Mouse (Mus musculus): ENCODE results near the gene AC134908.4. TPM values are rescaled to one million over a fixed set of nuclear protein-coding genes. Genes with fewer than 3 reads are reported as not detected.

Gene AC134908.4
- polyA plus RNA-seq, 1 experiment from 2014 or later = 1.8 TPM

DNA sequence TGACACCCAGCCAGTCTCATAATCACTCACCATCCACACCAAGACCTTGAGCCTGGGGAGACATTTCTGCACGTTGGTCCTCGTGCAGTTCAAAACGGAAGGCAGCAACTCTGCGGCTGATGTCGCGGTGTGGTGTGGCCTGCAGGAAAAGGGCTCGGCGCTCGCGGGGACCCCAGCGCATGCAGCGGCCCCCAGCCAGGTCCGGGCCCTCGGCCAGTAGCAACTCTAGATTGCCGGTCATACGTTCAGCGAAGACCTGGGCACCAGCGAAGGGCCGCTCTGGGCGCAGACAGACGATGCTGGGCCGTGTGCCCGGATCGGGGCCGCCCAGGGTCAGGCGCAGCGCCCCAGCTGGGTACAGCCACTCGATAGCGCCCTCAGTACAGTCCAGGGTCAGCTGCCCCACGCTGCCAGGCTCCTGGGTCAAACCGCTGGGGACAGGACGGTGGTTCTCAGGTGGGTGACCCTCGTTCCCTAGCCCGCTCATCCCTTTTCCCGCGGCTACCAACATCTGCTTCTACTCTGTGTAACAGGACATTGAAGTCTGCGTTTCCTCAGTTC, 832 bp upstream of the AC134908.4 start:
- Histone ChIP-seq H3K4me3 (peak overlapping the region; percentile 74), H3K4me1 (peaks cover 61% of the 10 kb centered on the region), H3K9me3 (replicated peaks) (no peaks in the 10 kb centered on the region), H3K27me3 (no peaks in the 10 kb centered on the region), H3K4me2 (peak overlapping the region; percentile 94), H3K27ac (peak overlapping the region; percentile 68), H3K36me3 (ENCODE audit: poor library complexity, severe bottlenecking) (no peaks in the 10 kb centered on the region), H3K9ac (peak overlapping the region; percentile 75)
- no peak for ATAC-seq
- WGBS = 1% methylated on average over 37 of the region's 37 CpGs

DNA sequence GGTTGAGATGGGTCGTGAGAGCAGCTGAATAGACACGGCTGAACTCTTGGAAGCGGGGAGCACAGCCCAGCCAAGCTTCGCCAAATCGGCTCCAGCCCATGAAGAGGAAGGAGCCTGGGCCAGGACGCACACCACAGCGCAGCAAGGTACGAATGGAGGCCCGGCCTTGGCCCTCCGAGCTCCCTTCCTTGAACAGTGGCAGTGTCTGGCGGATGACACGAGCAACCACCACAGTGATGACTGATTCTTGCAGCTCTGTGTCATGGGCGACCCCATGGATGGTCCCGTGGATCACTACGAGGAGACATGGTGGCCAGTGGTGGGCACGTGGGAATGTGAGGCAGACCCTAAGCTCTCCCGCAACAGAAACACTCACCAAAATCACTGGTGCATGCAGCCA, 461 bp downstream of the AC134908.4 start:
- peak overlapping the region; percentile 94 for H3K27ac ChIP-seq
- H3K27me3 ChIP-seq = no peaks in the 10 kb centered on the region
- H3K36me3 ChIP-seq (ENCODE audit: poor library complexity, severe bottlenecking) = 0 out of 2 replicates have a peak, but pooled peaks cover 5% of the 10 kb centered on the region
- peak overlapping the region; percentile 94 for H3K4me2 ChIP-seq
- H3K9ac ChIP-seq = peak overlapping the region; percentile 75
- no peak for ATAC-seq
- H3K4me3 ChIP-seq = peak overlapping the region; percentile 74
- H3K9me3 ChIP-seq (replicated peaks) = no peaks in the 10 kb centered on the region
- WGBS = 50% methylated on average over 17 of the region's 17 CpGs
- H3K4me1 ChIP-seq = peaks cover 70% of the 10 kb centered on the region

DNA sequence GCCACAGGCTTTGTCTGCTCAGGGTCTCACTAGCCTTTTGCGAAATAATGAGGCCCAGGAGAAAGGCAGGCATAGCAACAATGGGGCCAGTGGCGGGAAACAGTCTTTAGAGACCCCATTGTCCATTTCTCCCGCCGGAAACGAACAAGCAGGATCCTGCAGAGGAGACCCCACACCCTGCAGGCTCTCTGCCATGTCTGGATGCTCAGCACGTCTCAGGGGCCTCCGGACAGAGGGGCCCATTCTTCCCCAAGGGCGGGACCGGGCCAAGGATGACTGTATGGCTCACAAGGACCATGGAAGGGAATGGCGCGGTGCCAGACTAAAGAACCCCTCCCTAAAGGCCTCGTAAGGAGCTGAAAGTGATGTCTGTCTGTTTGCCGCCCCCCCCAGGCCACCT, 1.3 kb downstream of the AC134908.4 start:
- H3K4me1 ChIP-seq = peaks cover 70% of the 10 kb centered on the region
- H3K4me3 ChIP-seq = peak overlapping the region; percentile 74; the same call in 1 of the 2 replicates
- H3K27me3 ChIP-seq = no peaks in the 10 kb centered on the region
- H3K36me3 ChIP-seq (ENCODE audit: poor library complexity, severe bottlenecking) = peaks cover 12% of the 10 kb centered on the region
- 7% methylated on average over 13 of the region's 13 CpGs for WGBS
- H3K9ac ChIP-seq = peak overlapping the region; percentile 75
- ATAC-seq = no peak
- peak overlapping the region; percentile 94 for H3K4me2 ChIP-seq
- H3K27ac ChIP-seq = peak overlapping the region; percentile 94
- no peaks in the 10 kb centered on the region for H3K9me3 ChIP-seq (replicated peaks)

DNA sequence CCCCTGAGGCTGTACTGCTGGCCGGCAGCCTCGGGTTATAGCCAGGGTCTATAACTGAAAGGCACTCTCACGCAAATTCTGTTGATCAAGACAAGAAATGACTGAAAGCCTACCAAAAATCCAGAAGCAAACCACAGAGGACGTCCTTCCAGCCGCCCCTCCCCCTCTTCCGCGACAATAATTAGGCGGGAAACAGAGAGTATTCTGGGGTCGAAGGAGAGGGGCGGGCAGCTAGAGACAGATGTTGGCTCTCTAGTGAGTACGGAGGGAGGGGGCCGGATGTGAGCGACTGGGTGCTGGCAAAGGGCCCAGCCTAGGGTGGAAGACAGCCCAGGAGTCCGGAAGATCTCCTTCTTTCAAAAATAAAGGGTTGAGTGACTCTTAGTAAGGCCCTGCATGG, 2.8 kb downstream of the AC134908.4 start, which contains the start of gene Fam173a:
TSS of gene Fam173a (minus strand) at position 287 of the 400 bp plus-strand sequence.
- Histone ChIP-seq H3K27ac (peak within 1 kb of the TSS; percentile 94), H3K9me3 (replicated peaks) (no peaks in the 10 kb centered on the region), H3K4me1 (peaks cover 69% of the 10 kb centered on the region), H3K27me3 (no peaks in the 10 kb centered on the region), H3K4me2 (peak within 1 kb of the TSS; percentile 94), H3K4me3 (peak within 1 kb of the TSS; percentile 74), H3K9ac (peak within 1 kb of the TSS; percentile 77), H3K36me3 (ENCODE audit: poor library complexity, severe bottlenecking) (peaks cover 25% of the 10 kb centered on the region)
- WGBS = 1% methylated on average over 13 of the region's 14 CpGs
- peak; percentile 50 for ATAC-seq

DNA sequence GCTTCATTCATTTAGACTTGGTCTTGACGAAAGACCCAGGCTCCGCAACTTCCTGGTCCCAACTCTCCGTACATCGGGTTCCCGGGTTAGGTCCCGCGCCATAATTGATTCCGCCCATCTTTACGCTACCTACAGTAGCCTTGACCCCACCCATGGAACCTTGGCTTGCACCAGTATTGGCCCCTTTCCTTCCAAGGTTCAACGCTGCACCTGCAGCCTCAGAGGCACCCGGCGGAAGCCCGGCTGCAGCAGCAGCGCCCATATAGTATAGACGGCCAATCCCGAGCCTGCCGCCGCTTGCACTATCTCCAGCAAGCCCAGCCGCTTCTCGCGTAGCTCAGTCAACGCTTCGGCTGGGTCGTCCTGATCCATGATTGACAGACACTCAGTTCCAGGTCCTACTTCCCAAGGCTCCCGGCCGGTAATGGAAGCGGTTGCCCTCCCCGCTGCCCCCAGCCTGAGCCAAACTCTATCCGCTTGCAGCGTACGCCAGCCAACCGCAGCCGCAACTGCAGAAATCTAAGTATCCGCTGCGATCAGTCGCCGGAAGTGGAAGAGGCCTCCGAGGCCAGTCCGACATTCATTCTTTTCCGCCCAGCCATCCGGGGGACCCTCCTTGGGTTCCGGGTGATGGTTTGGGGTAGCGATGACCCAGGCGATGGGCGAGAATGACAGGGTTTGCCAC, 3.5 kb downstream of the AC134908.4 start:
- Histone ChIP-seq H3K4me1 (peaks cover 63% of the 10 kb centered on the region), H3K27me3 (no peaks in the 10 kb centered on the region), H3K36me3 (ENCODE audit: poor library complexity, severe bottlenecking) (peaks cover 27% of the 10 kb centered on the region), H3K27ac (peak overlapping the region; percentile 94), H3K9ac (peak overlapping the region; percentile 77), H3K4me3 (peak overlapping the region; percentile 64), H3K4me2 (peak overlapping the region; percentile 94), H3K9me3 (replicated peaks) (no peaks in the 10 kb centered on the region)
- under 1% methylated on average over 45 of the region's 45 CpGs for WGBS
- peak; percentile 74 for ATAC-seq

DNA sequence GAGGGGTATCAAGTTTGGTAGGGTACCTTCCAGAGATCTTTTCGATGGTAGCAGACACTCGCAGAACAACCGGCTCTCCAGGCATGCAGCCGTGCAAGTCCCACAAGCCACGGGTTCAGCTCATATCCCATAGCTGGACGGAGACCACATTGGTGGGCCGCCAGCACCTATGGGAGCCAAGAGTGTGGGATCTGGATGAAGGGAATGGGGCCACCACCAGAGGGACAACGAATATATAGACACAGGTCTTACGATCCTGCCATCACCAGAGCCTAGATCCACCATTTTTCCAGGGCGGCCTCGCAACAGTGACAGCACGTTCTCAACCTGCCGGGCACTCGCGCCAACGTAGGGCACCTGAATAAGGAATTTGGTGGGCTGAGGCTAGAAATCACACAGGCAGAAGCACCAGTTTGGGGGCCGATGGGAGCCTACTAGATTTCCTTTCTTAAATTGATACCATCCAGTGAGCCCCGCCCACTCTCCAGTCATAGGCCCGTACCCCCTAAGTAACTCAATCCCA, 4.1 kb downstream of the AC134908.4 start:
- H3K4me1 ChIP-seq = peaks cover 58% of the 10 kb centered on the region
- peaks cover 27% of the 10 kb centered on the region for H3K36me3 ChIP-seq (ENCODE audit: poor library complexity, severe bottlenecking)
- H3K27me3 ChIP-seq = no peaks in the 10 kb centered on the region
- no peaks in the 10 kb centered on the region for H3K9me3 ChIP-seq (replicated peaks)
- ATAC-seq = no peak; the same call in 1 of the 2 replicates
- H3K4me2 ChIP-seq = peak overlapping the region; percentile 94
- H3K4me3 ChIP-seq = peak overlapping the region; percentile 64
- 26% methylated on average over 19 of the region's 19 CpGs for WGBS
- peak overlapping the region; percentile 77 for H3K9ac ChIP-seq
- H3K27ac ChIP-seq = peak overlapping the region; percentile 94

DNA sequence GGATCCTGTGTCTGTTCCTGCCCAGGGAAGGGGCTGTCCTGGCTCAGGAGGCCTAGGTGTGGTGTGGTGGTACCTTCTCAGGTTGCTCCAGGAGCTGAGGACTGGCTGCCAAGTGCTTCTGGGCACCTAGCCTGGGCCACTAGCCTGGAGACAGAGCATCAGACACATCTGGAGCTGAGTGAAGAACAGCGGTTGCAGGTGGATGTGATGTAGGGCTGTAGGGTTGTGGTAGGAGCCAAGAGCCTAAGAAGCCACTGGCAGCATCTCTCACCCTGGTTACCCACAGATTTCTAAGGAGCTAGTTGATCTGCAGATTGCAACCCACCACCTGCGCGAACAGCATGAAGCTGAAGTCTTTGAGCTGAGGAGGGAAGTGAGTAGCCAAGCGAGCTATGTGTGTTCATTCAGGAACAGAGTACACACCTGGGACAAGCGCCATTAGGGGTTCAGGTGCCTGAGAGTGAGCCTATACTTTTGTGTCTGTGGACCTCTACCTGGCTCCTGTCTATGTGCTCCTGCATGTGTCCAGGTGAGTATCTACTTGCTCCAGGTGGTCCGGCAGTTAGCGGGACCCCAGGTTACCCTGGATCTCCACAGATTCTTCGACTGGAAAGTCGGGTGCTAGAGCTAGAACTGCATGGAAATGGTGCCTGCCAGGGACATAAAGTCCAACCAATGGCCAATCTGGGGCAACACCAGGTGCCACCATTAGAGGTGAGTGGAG, 8.5 kb downstream of the AC134908.4 start:
- Histone ChIP-seq H3K36me3 (ENCODE audit: poor library complexity, severe bottlenecking) (peaks cover 50% of the 10 kb centered on the region), H3K4me2 (no peak overlapping the region), H3K4me1 (peaks cover 41% of the 10 kb centered on the region), H3K9me3 (replicated peaks) (no peaks in the 10 kb centered on the region), H3K9ac (no peak overlapping the region), H3K4me3 (no peak overlapping the region), H3K27me3 (no peaks in the 10 kb centered on the region), H3K27ac (no peak overlapping the region)
- 91% methylated on average over 9 of the region's 9 CpGs for WGBS
- no peak for ATAC-seq

DNA sequence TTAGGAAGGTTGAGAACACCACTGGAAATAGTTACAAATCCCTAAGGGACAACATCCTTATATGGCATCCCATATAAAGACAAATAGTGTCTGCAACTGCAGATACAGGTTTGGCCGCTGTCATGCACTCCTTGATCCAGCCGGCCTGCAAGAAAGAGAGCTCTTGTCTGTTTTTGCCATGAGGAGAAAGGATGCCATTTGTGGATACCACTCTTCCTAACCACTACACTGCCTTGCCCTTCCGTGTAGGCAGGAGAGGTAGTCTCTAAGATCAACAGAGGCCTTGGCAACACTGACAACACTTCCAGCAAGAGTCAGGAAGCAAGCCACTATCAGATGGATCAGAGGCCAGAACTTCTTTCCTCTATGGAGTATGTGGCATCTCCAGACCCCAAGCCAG, 9.2 kb downstream of the AC134908.4 start, which contains the start of gene Ccdc78:
TSS of gene Ccdc78 (plus strand) at position 301 of the 400 bp plus-strand sequence.
- Histone ChIP-seq H3K4me1 (peaks cover 34% of the 10 kb centered on the region), H3K9me3 (replicated peaks) (no peaks in the 10 kb centered on the region), H3K4me2 (peak within 1 kb of the TSS; percentile 80), H3K36me3 (ENCODE audit: poor library complexity, severe bottlenecking) (peaks cover 56% of the 10 kb centered on the region), H3K4me3 (peak within 1 kb of the TSS; percentile 77), H3K27me3 (no peaks in the 10 kb centered on the region), H3K9ac (peak within 1 kb of the TSS; percentile 86), H3K27ac (peak within 1 kb of the TSS; percentile 89)
- no peak for ATAC-seq
- 91% methylated on average over 3 of the region's 3 CpGs for WGBS

DNA sequence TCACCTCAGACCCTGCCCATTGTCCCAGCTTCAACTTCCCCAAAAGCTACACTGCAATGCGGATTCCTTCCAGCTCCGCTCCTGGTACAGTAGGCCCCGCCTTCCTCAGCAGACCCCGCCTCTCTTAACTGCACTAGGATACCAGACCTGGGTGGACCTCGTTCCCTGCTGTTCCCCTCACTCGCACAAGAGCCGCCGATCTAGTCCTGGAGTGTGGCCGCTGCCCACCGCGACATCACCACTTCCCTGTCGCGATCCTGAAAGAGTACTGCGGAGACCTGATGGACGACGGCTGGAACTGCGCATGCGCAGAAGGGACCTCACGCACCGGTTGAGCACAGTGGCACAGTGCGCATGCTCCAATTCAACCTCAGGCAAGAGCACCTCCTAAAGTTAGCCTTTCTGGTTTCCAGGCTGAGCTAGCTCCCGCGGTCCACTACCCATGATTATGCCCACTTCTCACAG, 10.1 kb downstream of the AC134908.4 start, which contains the start of gene Haghl:
TSS of gene Haghl (minus strand) at position 393 of the 465 bp plus-strand sequence.
- Histone ChIP-seq H3K4me3 (peak within 1 kb of the TSS; percentile 77), H3K36me3 (ENCODE audit: poor library complexity, severe bottlenecking) (peaks cover 62% of the 10 kb centered on the region), H3K4me2 (peak within 1 kb of the TSS; percentile 80), H3K4me1 (peaks cover 25% of the 10 kb centered on the region), H3K9me3 (replicated peaks) (no peaks in the 10 kb centered on the region), H3K9ac (peak within 1 kb of the TSS; percentile 86), H3K27ac (peak within 1 kb of the TSS; percentile 89), H3K27me3 (no peaks in the 10 kb centered on the region)
- peak; percentile 87 for ATAC-seq
- under 1% methylated on average over 23 of the region's 23 CpGs for WGBS

DNA sequence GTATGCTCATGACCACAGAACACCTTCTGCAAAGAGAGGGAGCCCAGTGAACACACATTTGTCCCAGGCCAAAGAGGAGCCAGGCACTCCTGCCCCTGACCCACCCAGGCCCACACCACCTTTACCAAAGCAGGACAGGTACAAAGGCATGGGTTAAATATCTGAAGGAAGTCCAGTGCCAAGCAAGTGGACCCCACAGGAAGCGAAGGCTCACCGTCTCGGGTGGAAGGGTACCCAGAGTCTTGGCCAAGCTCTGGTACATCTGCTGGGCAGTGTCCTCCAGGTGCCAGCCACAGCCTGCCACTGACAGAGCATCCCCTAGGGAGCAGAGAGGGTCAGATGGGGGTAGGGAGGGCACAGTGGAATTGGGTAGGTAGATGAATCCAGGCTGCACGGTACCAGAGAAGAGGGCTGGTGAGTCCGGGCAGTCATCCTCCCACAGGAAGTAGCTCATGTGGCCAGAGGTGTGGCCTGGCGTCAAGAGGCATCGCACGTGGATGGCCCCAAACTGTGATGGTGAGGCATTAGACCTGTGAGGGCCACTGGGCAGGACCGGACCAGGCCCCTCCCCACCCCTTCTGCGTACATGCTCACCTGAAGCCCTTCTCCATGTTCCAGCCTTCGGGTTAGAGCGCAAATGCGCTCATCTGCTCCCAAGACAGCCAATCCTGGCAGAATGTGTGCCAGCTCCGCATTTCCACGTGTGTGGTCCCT, 11.4 kb downstream of the AC134908.4 start:
- peak overlapping the region; percentile 77 for H3K4me3 ChIP-seq
- H3K9ac ChIP-seq = peak overlapping the region; percentile 86
- H3K4me1 ChIP-seq = peaks cover 25% of the 10 kb centered on the region
- H3K27ac ChIP-seq = no peak overlapping the region
- H3K27me3 ChIP-seq = no peaks in the 10 kb centered on the region
- WGBS = 84% methylated on average over 15 of the region's 15 CpGs
- H3K9me3 ChIP-seq (replicated peaks) = no peaks in the 10 kb centered on the region
- ATAC-seq = no peak
- peak overlapping the region; percentile 80 for H3K4me2 ChIP-seq
- H3K36me3 ChIP-seq (ENCODE audit: poor library complexity, severe bottlenecking) = peaks cover 62% of the 10 kb centered on the region

DNA sequence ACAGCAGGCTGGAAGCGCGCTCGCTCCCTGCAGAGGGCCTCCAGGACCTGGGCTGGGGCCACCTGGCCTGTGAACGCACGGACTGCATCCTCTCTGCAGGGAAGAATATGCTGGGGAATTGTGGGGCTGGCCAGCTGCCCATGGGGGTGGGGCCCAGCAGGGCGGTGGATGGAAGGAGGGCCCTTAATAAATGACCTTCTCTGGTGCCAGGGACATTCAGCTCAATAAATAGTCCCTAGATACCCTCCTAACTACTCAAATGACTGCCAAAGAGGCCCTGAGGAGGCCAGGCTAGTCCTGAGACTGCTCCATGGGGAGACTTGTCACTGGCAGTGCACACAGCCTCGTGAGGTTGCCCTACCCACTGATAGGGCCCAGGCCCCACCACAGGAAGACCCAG, 12.4 kb downstream of the AC134908.4 start:
- ATAC-seq = no peak
- Histone ChIP-seq H3K27me3 (no peaks in the 10 kb centered on the region), H3K4me3 (no peak overlapping the region), H3K27ac (no peak overlapping the region), H3K9me3 (replicated peaks) (no peaks in the 10 kb centered on the region), H3K4me2 (0 out of 2 replicates have a peak overlapping the region, but pooled peaks have one; percentile 80), H3K4me1 (peaks cover 25% of the 10 kb centered on the region), H3K36me3 (ENCODE audit: poor library complexity, severe bottlenecking) (peaks cover 60% of the 10 kb centered on the region), H3K9ac (no peak overlapping the region)
- WGBS = 71% methylated on average over 7 of the region's 7 CpGs

All from forebrain, embryonic 13.5 days (tissue).